Mouse (Mus musculus): ENCODE measurements at regions not wholly inside any gene's neighbourhood (a gene's known extent, or its start where the extent isn't known, plus 50 kb on each side); places are given as distances from the start of the nearest gene placed in this dataset.

GRCm38 (mm10) chr3:118494611-118495010 lies 67.3 kb upstream of the Dpyd start:
- DNase-seq (ENCODE audit: low spot score), result no peak

- no peak for DNase-seq (ENCODE audit: low spot score)
Measured at GRCm38 (mm10) chr3:118500234-118500633, 61.7 kb upstream of the Dpyd start.

GRCm38 (mm10) chr3:118507582-118508237 lies 54.2 kb upstream of the Dpyd start:
- no peak for DNase-seq (ENCODE audit: low spot score)

GRCm38 (mm10) chr3:118510837-118511236 lies 51.1 kb upstream of the Dpyd start:
- no peak for DNase-seq (ENCODE audit: low spot score)

- DNase-seq (ENCODE audit: low spot score), result no peak
Measured at GRCm38 (mm10) chr3:118511969-118512368, 50.0 kb upstream of the Dpyd start.

Data from c-Kit-positive CD71-positive TER-119-positive erythroid progenitor cells, embryonic 14.5 days (primary cell).